Mouse (Mus musculus): ENCODE measurements at regions not wholly inside any gene's neighbourhood (a gene's known extent, or its start where the extent isn't known, plus 50 kb on each side); places are given as distances from the start of the nearest gene placed in this dataset.

- TF ChIP-seq CTCF (IDR thresholded peaks at IDR 0.05; ENCODE audit: low read depth, low read length) (no peak), POLR2A (IDR thresholded peaks at IDR 0.05; ENCODE audit: borderline replicate concordance, low read depth, low read length) (no peak)
These were observed 164.1 kb downstream of the Papss1 start for GRCm38 (mm10) chr3:131728618-131729017.
